Mouse (Mus musculus) CD4-positive, CD25-positive, alpha-beta regulatory T cell, adult 2 months (primary cell): ENCODE results near the gene Ppp5c.
A peak's percentile ranks its signal among the peaks of the same experiment; 100 is the strongest.

Experiments
- DNase-seq: peaks from one replicate; pipeline ENCODE4 v3.0.0-alpha.2; 2012; ENCODE audit warnings: low read depth, low spot score

Gene Ppp5c

DNA sequence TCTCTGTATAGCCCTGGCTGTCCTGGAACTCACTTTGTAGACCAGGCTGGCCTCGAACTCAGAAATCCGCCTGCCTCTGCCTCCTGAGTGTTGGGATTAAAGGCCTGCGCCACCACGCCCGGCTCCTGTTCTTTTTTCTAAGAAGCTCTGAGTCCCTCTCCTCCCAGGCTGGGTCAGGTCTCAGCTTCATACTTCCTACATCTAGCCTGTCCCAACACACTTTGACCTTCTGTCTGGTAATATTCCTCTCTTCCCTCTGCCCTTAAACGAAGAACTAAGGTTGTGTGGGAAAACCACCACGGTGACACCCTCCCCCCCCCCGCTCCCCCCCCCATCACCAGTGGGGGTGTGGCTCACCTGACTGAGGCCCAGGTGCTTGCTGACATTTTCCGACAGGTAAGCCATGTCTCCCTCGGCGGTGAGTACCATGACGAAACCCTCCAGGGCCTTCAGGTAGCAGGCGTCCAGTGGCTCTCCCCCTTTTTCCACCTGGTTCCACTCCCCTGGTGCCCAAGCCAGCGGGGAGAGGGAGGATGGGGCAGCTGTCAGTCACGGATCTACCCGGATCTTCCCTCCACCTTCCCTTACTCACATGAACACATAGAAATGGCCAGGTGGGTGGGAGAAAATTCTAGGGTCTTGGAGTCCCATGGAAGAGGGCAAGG, 26.7 kb upstream of the Ppp5c start:
- DNase-seq = no peak

DNA sequence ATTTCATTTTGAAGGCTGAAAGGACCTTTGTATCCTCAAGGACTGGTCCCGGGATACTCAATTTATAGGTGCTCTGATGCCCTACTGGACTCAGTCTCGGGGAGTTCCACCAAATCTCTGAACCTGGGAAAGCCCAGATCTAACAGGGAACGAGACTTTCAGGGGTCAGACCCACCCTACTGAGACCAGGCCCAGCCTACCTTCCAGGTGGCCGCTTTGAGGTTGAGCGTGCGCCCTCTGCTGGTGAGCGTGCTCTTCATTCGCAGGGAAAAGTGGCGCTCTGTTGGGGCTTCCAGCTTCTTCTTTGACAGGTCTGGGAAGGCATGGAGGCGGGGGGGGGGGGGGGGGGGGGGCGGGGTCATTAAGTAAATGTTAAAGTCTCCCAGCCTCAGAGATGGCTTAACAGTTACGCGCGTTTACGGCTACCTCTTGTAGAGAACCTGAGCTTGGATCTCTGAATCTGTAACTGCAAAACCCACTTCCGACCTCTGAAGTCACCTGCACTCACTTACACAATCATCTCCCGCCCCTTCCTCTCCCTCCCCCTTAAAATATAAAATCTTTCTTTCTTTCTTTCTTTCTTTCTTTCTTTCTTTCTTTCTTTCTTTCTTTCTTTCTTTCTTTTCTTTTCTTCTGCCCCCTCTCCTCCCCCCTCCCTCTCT, 23.3 kb upstream of the Ppp5c start:
- peak; percentile 85 for DNase-seq

- DNase-seq = no peak
Measured at GRCm38 (mm10) chr7:17050491-17050890, 22.8 kb upstream of the Ppp5c start.

DNA sequence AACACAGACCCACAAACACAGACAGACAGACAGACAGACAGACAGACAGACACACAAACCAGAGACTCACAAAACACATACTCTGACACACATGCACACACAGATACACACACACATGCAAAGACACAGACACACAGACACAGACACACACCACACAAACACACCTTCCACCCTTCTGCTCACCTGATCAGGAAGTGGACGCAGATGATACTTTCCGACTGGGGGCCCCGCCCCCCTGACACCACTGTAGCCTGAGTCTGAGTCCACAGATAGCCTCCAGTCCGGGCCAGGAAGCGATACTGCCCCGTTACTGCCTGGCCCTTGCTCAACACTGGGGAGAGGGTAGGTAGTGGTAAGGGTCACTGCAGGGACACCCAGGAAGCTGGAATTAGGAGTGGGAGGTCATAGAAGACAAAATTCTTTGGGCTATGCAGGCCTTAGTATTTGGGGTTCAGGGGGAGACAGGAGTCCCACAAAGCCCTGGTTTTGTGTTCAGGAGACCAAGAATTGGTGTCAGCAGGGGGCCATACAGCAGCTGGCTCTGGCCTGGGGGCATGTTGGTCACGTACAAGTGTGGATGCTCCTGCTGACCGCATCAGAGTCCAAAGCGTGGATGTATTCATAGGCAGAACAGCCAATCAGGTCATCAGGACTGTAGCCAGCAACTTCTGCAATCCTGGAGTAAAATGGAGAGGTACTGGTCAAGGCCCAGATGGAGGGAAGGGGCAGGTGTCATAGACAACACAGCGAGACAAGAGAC, 20.9 kb upstream of the Ppp5c start:
- no peak for DNase-seq

DNA sequence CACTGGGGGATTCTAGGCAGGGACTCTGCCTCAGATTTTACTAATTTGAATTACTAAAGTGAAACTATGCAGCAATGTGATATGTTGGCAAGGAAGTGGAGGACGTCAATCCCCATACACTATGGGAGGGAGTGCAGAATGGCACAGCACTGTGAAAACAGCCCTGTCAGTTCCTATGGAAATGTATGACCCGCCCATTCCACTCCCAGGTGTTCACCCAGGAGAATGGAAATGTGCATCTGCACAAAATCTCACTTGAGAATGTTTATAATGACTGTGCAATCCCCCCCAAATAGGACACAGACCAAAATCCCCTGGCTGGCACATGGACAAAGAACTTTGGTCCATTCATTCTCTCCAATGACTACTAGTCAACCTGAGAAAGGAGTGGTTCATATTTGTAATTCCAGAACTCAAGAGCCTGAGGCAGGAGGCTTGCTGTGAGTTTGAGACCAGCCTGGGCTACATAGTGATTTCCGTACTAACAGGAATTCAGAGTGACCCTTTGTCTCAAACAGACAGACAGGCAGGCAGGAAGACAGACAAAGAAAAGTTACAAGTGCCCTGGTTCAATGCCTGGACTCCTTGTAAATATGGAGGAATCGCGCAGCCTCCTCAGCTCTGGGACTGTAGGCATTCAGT, 19.4 kb upstream of the Ppp5c start:
- DNase-seq = no peak

- no peak for DNase-seq
Measured at GRCm38 (mm10) chr7:17045743-17046142, 18.0 kb upstream of the Ppp5c start.

GRCm38 (mm10) chr7:17039373-17039772, 11.6 kb upstream of the Ppp5c start:
- DNase-seq = no peak

DNA sequence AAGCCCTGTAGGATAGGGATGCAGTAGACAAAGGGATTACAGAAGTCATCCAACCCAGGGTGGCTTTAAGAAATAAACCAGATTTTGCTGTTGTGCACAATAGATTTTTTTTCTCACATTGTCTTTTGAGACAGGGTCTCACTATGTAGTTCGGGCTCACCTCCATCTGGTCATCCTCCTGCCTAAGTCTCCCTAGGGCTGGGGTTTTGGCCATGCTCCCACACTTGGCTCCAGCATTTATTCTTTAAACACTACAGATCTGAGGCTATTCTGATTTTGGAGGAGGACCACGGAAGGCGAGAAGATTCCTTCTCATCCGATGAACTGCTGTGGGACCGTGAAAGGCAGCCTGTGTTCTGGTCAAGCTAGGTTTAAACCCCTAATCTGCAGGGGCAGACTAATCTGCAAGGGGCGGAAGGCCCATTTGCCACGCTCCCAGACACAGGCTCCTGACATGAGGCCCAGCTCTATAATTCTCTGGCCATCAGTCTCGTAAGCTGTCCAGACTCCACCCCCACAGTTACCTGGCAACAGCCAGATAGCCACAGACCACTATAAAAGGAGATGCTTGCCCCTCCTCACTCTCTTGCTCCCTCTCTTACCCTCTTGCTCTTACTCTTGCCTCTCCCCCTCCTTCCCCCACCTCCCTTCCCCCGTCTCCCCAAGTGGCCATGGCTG, 10.4 kb upstream of the Ppp5c start:
- DNase-seq = no peak

- peak; percentile 49 for DNase-seq
Measured at GRCm38 (mm10) chr7:17030239-17030638, 2.5 kb upstream of the Ppp5c start.

- DNase-seq = no peak
Measured at GRCm38 (mm10) chr7:17028923-17029322, 1.2 kb upstream of the Ppp5c start.

DNA sequence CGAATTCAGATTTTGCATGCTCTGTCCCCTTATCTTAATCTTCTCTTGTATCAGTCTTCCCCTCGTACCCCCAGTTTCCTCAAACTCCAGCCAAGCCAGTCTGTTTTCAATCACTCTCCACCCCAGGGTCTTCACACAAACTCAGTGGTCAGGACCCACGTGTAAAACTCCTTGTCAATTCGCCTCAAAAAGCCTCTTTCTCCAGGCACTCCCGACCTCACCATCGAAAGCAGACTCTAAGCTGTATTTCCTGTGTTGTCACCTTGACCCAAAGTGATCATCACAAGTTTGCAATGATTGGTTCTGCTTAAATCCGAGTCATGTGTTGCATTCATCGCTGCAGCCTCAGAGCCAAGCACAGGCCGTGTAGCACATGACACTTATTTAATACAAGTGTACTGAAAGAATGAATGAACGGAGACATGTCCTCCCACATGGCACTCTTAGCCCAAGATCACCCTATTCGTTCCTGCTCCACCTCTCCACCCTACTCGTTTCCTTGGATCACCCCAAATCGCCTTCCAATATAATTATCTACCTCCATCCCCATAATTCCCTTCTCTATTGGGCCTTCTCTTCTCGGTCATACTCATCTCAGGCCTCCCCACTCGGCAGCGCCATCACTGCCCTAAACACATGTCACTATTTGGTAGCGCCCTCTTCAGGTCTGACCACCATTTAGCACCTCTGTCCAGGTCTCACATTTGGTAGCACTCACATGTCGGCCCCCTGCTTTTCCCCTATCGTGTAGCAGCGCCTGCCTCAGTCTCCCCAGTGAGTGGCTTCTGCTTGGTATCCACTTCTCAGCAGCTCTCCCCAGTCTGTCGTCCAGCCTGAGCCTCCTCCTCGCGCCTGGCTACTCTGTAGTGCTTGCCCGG, 775 bp downstream of the Ppp5c start:
- peak; percentile 75 for DNase-seq

- no peak for DNase-seq
Measured at GRCm38 (mm10) chr7:17025896-17026622, 1.7 kb downstream of the Ppp5c start.

DNA sequence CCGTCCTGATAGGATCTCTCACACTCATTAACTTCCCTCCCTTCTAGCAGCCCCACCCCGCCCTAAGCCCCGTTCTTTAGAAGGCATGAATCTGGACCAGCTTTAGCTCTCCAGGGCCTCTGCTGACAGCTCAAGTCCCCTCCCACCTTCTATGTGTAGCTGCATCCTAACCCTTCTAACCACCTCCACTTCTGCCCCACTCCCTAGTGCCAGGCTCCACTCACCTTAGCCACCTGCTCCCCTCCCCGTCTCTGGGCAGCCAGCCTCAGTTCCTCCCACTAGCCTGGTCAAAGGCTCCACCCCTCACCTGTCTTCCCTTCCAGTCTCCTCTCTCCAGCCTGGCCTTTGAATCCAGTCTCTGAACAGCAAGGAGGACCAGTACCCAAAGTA, 2.2 kb downstream of the Ppp5c start:
- peak; percentile 16 for DNase-seq

GRCm38 (mm10) chr7:17024814-17025504, 2.8 kb downstream of the Ppp5c start:
- peak; percentile 61 for DNase-seq

- DNase-seq = no peak
Measured at GRCm38 (mm10) chr7:17024141-17024540, 3.6 kb downstream of the Ppp5c start.

DNA sequence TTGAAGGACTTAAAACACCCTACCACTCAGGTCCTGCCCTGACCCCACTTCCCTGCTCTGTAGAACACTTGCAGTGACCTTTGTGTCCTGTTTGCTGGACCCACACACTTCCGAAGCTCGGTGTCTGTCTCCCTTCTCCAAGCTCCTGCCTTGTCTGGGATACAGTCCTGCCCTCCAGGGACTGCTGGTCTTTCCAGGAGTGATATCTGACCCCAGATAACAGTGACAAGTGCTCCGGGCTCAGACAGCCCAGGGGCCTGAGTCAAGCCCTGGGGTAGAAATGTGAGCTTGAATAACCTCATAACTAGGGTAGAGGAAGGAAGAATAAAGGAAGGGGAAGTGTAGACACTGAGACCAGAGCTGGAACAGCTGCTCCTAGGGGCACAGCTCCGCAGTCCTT, 4.0 kb downstream of the Ppp5c start:
- no peak for DNase-seq

GRCm38 (mm10) chr7:17022176-17022575, 5.5 kb downstream of the Ppp5c start:
- DNase-seq = no peak

GRCm38 (mm10) chr7:17019426-17020166, 8.1 kb downstream of the Ppp5c start:
- DNase-seq = no peak

- no peak for DNase-seq
Measured at GRCm38 (mm10) chr7:17017921-17018320, 9.8 kb downstream of the Ppp5c start.
